Mouse (Mus musculus): ENCODE measurements around the gene Sh3bgrl2.

DNA sequence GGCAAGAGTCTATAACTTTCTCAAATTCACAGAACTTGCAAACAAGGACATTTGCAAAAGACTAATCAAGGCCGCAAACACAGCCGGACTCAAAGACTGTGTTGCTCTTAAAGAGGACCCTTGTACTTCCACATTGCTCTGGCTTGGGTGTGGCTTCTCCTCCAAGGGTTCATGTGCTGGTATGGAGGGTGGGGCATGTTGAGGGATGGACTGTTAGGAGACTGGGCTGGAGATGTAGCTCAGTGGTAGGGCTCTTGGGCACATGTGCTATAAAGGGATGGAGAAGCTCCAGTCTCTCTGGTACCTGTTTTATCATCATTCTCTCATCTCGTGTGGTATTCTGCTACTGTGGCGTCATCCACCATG, 7.7 kb upstream of the Sh3bgrl2 start:
- TF ChIP-seq CTCF (IDR thresholded peaks at IDR 0.05; ENCODE audit: extremely low read depth, insufficient read depth, low read length), result no peak
- no peak for TF ChIP-seq POLR2A (IDR thresholded peaks at IDR 0.05; ENCODE audit: extremely low read depth, insufficient read depth, low read length)
